Mouse (Mus musculus) kidney, embryonic 14.5 days (tissue): Measurements from ENCODE around the gene Atp8b2. TPM values are rescaled to one million over a fixed set of nuclear protein-coding genes. Genes with fewer than 3 reads are reported as not detected.

ENCODE experiments used
- ATAC-seq: fragments of 200-750 bp; cut with Nextera tagmentation; 2 replicates; pipeline ENCODE4 v1.8.0; 2017; ENCODE audit warnings: moderate number of reproducible peaks, mild to moderate bottlenecking, moderate TSS enrichment, moderate library complexity; ENCODE audit not compliant: low FRiP score, low TSS enrichment
- H3K27ac ChIP-seq: fragments of 300-500 bp; sonication (generic); 2 replicates; pipeline ENCODE4 v1.5.1; 2014; ENCODE audit warnings: low read depth, mild to moderate bottlenecking, low read length, moderate library complexity, mixed read lengths
- H3K27me3 ChIP-seq: fragments of 300-500 bp; sonication (generic); 2 replicates; pipeline ENCODE4 v1.6.1; 2014; ENCODE audit warnings: mild to moderate bottlenecking, low read length; ENCODE audit not compliant: control insufficient read depth, insufficient read depth
- H3K36me3 ChIP-seq: fragments of 300-500 bp; sonication (generic); 2 replicates; pipeline ENCODE4 v1.6.1; 2014; ENCODE audit warnings: low read length, mixed read lengths; ENCODE audit not compliant: control insufficient read depth, insufficient read depth
- H3K4me1 ChIP-seq: fragments of 300-500 bp; sonication (generic); 2 replicates; pipeline ENCODE4 v1.6.1; 2014; ENCODE audit warnings: low read length, mixed read lengths; ENCODE audit not compliant: control insufficient read depth, insufficient read depth
- H3K4me2 ChIP-seq: fragments of 300-500 bp; sonication (generic); replicated peaks from 2 replicates; pipeline ENCODE4 v1.6.1; 2014; ENCODE audit warnings: low read depth, mild to moderate bottlenecking, low read length
- H3K4me3 ChIP-seq: fragments of 300-500 bp; sonication (generic); 2 replicates; pipeline ENCODE4 v1.5.1; 2014; ENCODE audit warnings: mild to moderate bottlenecking, low read length
- H3K9ac ChIP-seq: fragments of 300-500 bp; sonication (generic); 2 replicates; pipeline ENCODE4 v1.6.1; 2014; ENCODE audit warnings: low read depth, mild to moderate bottlenecking, low read length, moderate library complexity
- H3K9me3 ChIP-seq: fragments of 300-500 bp; sonication (generic); 2 replicates; pipeline ENCODE4 v1.6.1; 2016; ENCODE audit warnings: low read length; ENCODE audit not compliant: control insufficient read depth
- WGBS: fragments of 180-500 bp; shearing (Covaris S2); extraction: QIAGEN DNeasy Blood & Tissue Kit; methylation state at CpG from one replicate; pipeline ENCODE4 v1.1.7; 2014; 5-methylcytosine and 5-hydroxymethylcytosine counted together
- polyA plus RNA-seq: library from polyadenylated mRNA; unstranded; fragments of >200 nt; fragmentation: Nextera tagmentation; extraction: Ambion mirVana; gene quantifications from 2 replicates; pipeline ENCODE4 v1.2.1, GENCODE M21; 2014

The Atp8b2 gene
- polyA plus RNA-seq, 1 experiment from 2014 or later, result 17.3 TPM

DNA sequence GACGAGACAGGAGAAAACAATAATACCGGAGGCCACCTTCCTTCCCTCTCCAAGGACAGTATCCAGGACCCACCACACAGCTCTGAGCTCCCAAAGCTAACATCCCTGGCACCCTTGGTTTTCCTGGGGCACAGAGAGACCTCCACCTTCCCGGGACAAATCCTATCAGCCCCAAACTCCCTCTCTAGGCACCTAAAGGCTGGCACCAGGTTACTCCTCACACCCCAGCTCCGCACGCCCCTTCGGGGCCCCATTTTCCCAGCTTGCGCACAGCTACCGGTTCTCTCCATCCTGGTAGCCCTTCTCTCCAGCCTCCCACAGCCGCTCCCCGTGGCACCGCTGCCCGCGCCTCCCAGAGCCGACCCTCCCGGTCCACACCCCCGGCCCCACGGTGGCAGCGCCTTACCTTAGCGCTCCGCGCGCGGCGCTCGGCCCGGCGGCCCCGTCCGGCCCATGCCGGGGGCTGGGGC, 522 bp downstream of the Atp8b2 start:
- under 1% methylated on average over 30 of the region's 30 CpGs for WGBS
- H3K27ac ChIP-seq, result peak overlapping the region; percentile 88
- no peaks in the 10 kb centered on the region for H3K9me3 ChIP-seq
- peak; percentile 4; the same call in 1 of the 2 replicates for ATAC-seq
- peak overlapping the region; percentile 94 for H3K4me2 ChIP-seq
- no peaks in the 10 kb centered on the region for H3K27me3 ChIP-seq
- H3K4me1 ChIP-seq, result peaks cover 30% of the 10 kb centered on the region
- peak overlapping the region; percentile 93 for H3K9ac ChIP-seq
- peak overlapping the region; percentile 84 for H3K4me3 ChIP-seq
- H3K36me3 ChIP-seq, result peaks cover 10% of the 10 kb centered on the region

GRCm38 (mm10) chr3:89962059-89962750, 1.1 kb downstream of the Atp8b2 start:
- H3K27ac ChIP-seq, result peak overlapping the region; percentile 88
- peaks cover 30% of the 10 kb centered on the region for H3K4me1 ChIP-seq
- ATAC-seq, result no peak
- 2% methylated on average over 14 of the region's 14 CpGs for WGBS
- peaks cover 15% of the 10 kb centered on the region for H3K36me3 ChIP-seq
- no peaks in the 10 kb centered on the region for H3K27me3 ChIP-seq
- H3K4me3 ChIP-seq, result peak overlapping the region; percentile 84
- H3K9ac ChIP-seq, result peak overlapping the region; percentile 93
- H3K4me2 ChIP-seq, result peak overlapping the region; percentile 94
- no peaks in the 10 kb centered on the region for H3K9me3 ChIP-seq

- peak overlapping the region; percentile 93; the same call in 1 of the 2 replicates for H3K9ac ChIP-seq
- peak overlapping the region; percentile 84 for H3K4me3 ChIP-seq
- H3K36me3 ChIP-seq, result peaks cover 22% of the 10 kb centered on the region
- no peak for ATAC-seq
- H3K27me3 ChIP-seq, result no peaks in the 10 kb centered on the region
- H3K9me3 ChIP-seq, result no peaks in the 10 kb centered on the region
- H3K4me1 ChIP-seq, result peaks cover 30% of the 10 kb centered on the region
- H3K4me2 ChIP-seq, result peak overlapping the region; percentile 94
- WGBS, result 47% methylated on average over 4 of the region's 4 CpGs
- H3K27ac ChIP-seq, result peak overlapping the region; percentile 88; the same call in 1 of the 2 replicates
Measured at GRCm38 (mm10) chr3:89961436-89961835, 1.9 kb downstream of the Atp8b2 start.

DNA sequence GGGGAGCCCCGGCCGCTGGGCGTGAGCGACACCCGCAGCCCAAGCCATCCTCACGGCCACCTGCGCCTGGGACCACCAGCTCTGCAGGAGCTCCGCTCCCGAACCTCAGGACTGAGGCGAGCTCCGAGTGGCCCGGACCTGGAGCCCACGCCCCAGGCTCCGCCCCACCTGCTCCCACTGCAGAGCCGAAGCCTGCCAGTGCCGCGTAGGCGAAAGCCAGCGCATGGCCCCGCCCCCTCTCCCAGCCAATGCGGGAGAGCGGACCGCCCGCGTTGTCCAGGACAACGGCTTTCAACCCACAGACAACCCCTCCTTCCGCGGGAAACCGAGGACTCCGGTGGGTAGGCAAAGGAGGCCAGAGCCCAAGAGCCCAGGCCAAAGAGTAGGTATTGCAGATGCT, 2.8 kb downstream of the Atp8b2 start:
- Histone ChIP-seq H3K4me1 (peaks cover 30% of the 10 kb centered on the region), H3K9me3 (no peaks in the 10 kb centered on the region), H3K4me2 (peak overlapping the region; percentile 94), H3K36me3 (peaks cover 32% of the 10 kb centered on the region), H3K4me3 (peak overlapping the region; percentile 66), H3K9ac (peak overlapping the region; percentile 65), H3K27ac (no peak overlapping the region), H3K27me3 (no peaks in the 10 kb centered on the region)
- peak; percentile 90 for ATAC-seq
- under 1% methylated on average over 30 of the region's 30 CpGs for WGBS

GRCm38 (mm10) chr3:89959435-89959834, 3.9 kb downstream of the Atp8b2 start:
- H3K27ac ChIP-seq, result no peak overlapping the region
- no peak overlapping the region for H3K4me2 ChIP-seq
- H3K4me3 ChIP-seq, result no peak overlapping the region
- ATAC-seq, result no peak
- H3K27me3 ChIP-seq, result no peaks in the 10 kb centered on the region
- 76% methylated on average over 4 of the region's 4 CpGs for WGBS
- peaks cover 25% of the 10 kb centered on the region for H3K4me1 ChIP-seq
- peaks cover 39% of the 10 kb centered on the region for H3K36me3 ChIP-seq
- H3K9me3 ChIP-seq, result no peaks in the 10 kb centered on the region
- no peak overlapping the region for H3K9ac ChIP-seq

DNA sequence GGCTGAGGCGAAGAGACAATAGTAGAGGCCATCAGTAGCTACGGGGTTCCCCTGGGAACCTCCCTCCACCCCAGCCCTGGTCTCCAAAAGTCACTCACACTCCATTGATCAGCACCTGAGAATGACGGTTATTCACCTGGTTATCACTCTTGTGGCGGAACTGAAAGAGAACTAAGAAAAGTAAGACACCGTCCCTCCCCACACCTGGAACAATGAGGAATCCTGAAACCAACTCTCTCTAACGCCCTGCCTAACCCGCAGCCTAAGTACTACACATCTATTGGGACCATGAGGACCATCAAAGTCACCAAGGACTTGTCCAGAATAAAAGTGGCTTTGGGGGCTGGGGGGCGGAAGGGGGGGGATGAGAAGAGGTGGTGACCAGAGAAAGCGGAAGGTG, 5.4 kb downstream of the Atp8b2 start:
- H3K36me3 ChIP-seq, result peaks cover 53% of the 10 kb centered on the region
- no peak for ATAC-seq
- WGBS, result 95% methylated on average over 9 of the region's 9 CpGs

GRCm38 (mm10) chr3:89956177-89956971, 6.9 kb downstream of the Atp8b2 start:
- Histone ChIP-seq H3K27ac (no peak overlapping the region), H3K9me3 (no peaks in the 10 kb centered on the region), H3K4me3 (no peak overlapping the region), H3K9ac (no peak overlapping the region), H3K36me3 (peaks cover 68% of the 10 kb centered on the region), H3K4me1 (peaks cover 14% of the 10 kb centered on the region), H3K4me2 (no peak overlapping the region), H3K27me3 (no peaks in the 10 kb centered on the region)
- ATAC-seq, result no peak
- 92% methylated on average over 7 of the region's 7 CpGs for WGBS

More for the DNA sequence above, 5.4 kb downstream of the Atp8b2 start:
- Histone ChIP-seq H3K4me1 (peaks cover 23% of the 10 kb centered on the region), H3K9me3 (no peaks in the 10 kb centered on the region), H3K27ac (no peak overlapping the region), H3K4me3 (no peak overlapping the region), H3K27me3 (no peaks in the 10 kb centered on the region), H3K4me2 (no peak overlapping the region), H3K9ac (no peak overlapping the region)

- Histone ChIP-seq H3K4me3 (no peak overlapping the region), H3K9me3 (no peaks in the 10 kb centered on the region), H3K4me1 (no peaks in the 10 kb centered on the region), H3K4me2 (no peak overlapping the region), H3K27ac (no peak overlapping the region), H3K27me3 (no peaks in the 10 kb centered on the region), H3K36me3 (peaks cover 94% of the 10 kb centered on the region), H3K9ac (no peak overlapping the region)
- 1% methylated on average over 4 of the region's 4 CpGs for WGBS
- 0 out of 2 replicates have a peak, but pooled peaks have one; percentile 48 for ATAC-seq
Measured at GRCm38 (mm10) chr3:89953420-89953819, 9.9 kb downstream of the Atp8b2 start.

- no peak for ATAC-seq
- no peak overlapping the region for H3K27ac ChIP-seq
- H3K4me2 ChIP-seq, result no peak overlapping the region
- no peaks in the 10 kb centered on the region for H3K9me3 ChIP-seq
- no peak overlapping the region for H3K4me3 ChIP-seq
- H3K36me3 ChIP-seq, result peaks cover 98% of the 10 kb centered on the region
- no peaks in the 10 kb centered on the region for H3K27me3 ChIP-seq
- H3K9ac ChIP-seq, result no peak overlapping the region
- H3K4me1 ChIP-seq, result no peaks in the 10 kb centered on the region
- 89% methylated on average over 6 of the region's 6 CpGs for WGBS
Measured at GRCm38 (mm10) chr3:89948655-89949054, 14.7 kb downstream of the Atp8b2 start.
